In genomic region chr1:39685841-39686240, GRCm38 (mm10) we compare ENCODE assay signal across 8 mouse cellular contexts. TPM values are rescaled to one million over a fixed set of nuclear protein-coding genes. Genes with fewer than 3 reads are reported as not detected.
DNase-seq lines count a peak whose midpoint lies in the region; ATAC-seq lines count a peak whose summit lies in the region.

No protein-coding gene starts in this region.

- 0 out of 2 replicates have a peak, but pooled peaks cover 3% of the 10 kb centered on the region for H3K4me1 ChIP-seq in forebrain, embryonic 15.5 days
- peaks cover 4% of the 10 kb centered on the region; the same call in 1 of the 2 replicates for H3K4me1 ChIP-seq in lung, embryonic 16.5 days (replicated peaks; ENCODE audit: control insufficient read depth, insufficient read depth, low read length)

- H3K27ac ChIP-seq in forebrain, embryonic 15.5 days (replicated peaks): no peak overlapping the region
- no peak overlapping the region for H3K27ac ChIP-seq in lung, embryonic 16.5 days (ENCODE audit: low read length)

- H3K36me3 ChIP-seq in forebrain, embryonic 15.5 days: no peaks in the 10 kb centered on the region
- H3K36me3 ChIP-seq in lung, embryonic 16.5 days (ENCODE audit: control insufficient read depth, insufficient read depth, low read length): no peaks in the 10 kb centered on the region

- WGBS in forebrain, embryonic 15.5 days: 3% methylated on average over 1 of the region's 1 CpGs
- WGBS in lung, embryonic 16.5 days: 0% methylated on average over 1 of the region's 1 CpGs

- peak; percentile 73; the same call in 1 of the 2 replicates for ATAC-seq in forebrain, embryonic 15.5 days (replicated peaks)
- peak; percentile 79; the same call in 1 of the 2 replicates for ATAC-seq in lung, embryonic 16.5 days (ENCODE audit: low read depth)

- DNase-seq in MN1 (ENCODE audit: low spot score): peak; percentile 77
- peak; percentile 29 for DNase-seq in c-Kit-positive CD71-positive TER-119-positive erythroid progenitor cells, embryonic 14.5 days (ENCODE audit: low spot score)
- peak; percentile 89 for DNase-seq in heart, postnatal 4 days
- peak; percentile 88 for DNase-seq in layer of hippocampus, adult 11-12 months (ENCODE audit: low spot score)
- peak; percentile 36 for DNase-seq in retina, postnatal 7 days (ENCODE audit: low read depth, low spot score)
- peak; percentile 60 for DNase-seq in urinary bladder, postnatal 25 days (ENCODE audit: low spot score)

- H3K27me3 ChIP-seq in forebrain, embryonic 15.5 days: no peaks in the 10 kb centered on the region
- no peaks in the 10 kb centered on the region for H3K27me3 ChIP-seq in lung, embryonic 16.5 days (ENCODE audit: control insufficient read depth, insufficient read depth, low read depth, low read length)

- no peak overlapping the region for H3K9ac ChIP-seq in forebrain, embryonic 15.5 days (replicated peaks)
- no peak overlapping the region for H3K9ac ChIP-seq in lung, embryonic 16.5 days (ENCODE audit: low read length)

- no peak overlapping the region for H3K4me3 ChIP-seq in forebrain, embryonic 15.5 days
- H3K4me3 ChIP-seq in lung, embryonic 16.5 days (ENCODE audit: low read length): no peak overlapping the region

- H3K9me3 ChIP-seq in forebrain, embryonic 15.5 days: no peaks in the 10 kb centered on the region
- H3K9me3 ChIP-seq in lung, embryonic 16.5 days (ENCODE audit: control insufficient read depth, low read length): no peaks in the 10 kb centered on the region

- H3K4me2 ChIP-seq in forebrain, embryonic 15.5 days (replicated peaks): no peak overlapping the region
- H3K4me2 ChIP-seq in lung, embryonic 16.5 days (ENCODE audit: low read depth, low read length): no peak overlapping the region

RNA-seq across cellular contexts. Expression of gene Creg2, which starts 34.6 kb away (rescaled TPM):
- 1.1 and 1.5 TPM in 2 replicates for polyA plus RNA-seq in forebrain, embryonic 15.5 days (2015; fragmentation: Nextera tagmentation; extraction: Ambion mirVana)
- not detected for total RNA-seq in heart, postnatal 4 days (2021)
- 0.04 and 0.14 TPM in 2 replicates for polyA plus RNA-seq in lung, embryonic 16.5 days (2015; fragmentation: Nextera tagmentation; extraction: Ambion mirVana)

RNA-seq across cellular contexts. Expression of gene Rfx8, which starts 35.0 kb away (rescaled TPM):
- 0.11 TPM in 1 of 2 replicates, not detected in the other for polyA plus RNA-seq in forebrain, embryonic 15.5 days (2015; fragmentation: Nextera tagmentation; extraction: Ambion mirVana)
- under 1 TPM; 0.57 to 0.72 TPM for total RNA-seq in heart, postnatal 4 days (2021)
- polyA plus RNA-seq in lung, embryonic 16.5 days (2015; fragmentation: Nextera tagmentation; extraction: Ambion mirVana): 0.40 and 0.58 TPM in 2 replicates

Comparison
In these comparisons a context has a peak if more than half of its experiments do, and no peak if none do; other contexts are left out.
1. DNase-seq: peak in every context shown above with its lines; median percentile 89 in heart, postnatal 4 days; 88 in layer of hippocampus, adult 11-12 months; 77 in MN1; 60 in urinary bladder, postnatal 25 days; 36 in retina, postnatal 7 days; 29 in c-Kit-positive CD71-positive TER-119-positive erythroid progenitor cells, embryonic 14.5 days.